Mouse (Mus musculus) stomach, embryonic 15.5 days (tissue): ENCODE measurements at regions not wholly inside any gene's neighbourhood (a gene's known extent, or its start where the extent isn't known, plus 50 kb on each side); places are given as distances from the start of the nearest gene placed in this dataset.

Source experiments
- ATAC-seq: fragments of 200-750 bp; cut with Nextera tagmentation; 2 replicates; pipeline ENCODE4 v1.8.0; 2017; ENCODE audit warnings: low read depth, moderate number of reproducible peaks, moderate TSS enrichment; ENCODE audit not compliant: insufficient read depth, low FRiP score
- H3K27ac ChIP-seq: fragments of 300-500 bp; sonication (generic); 2 replicates; pipeline ENCODE4 v1.5.1; 2015; ENCODE audit warnings: mild to moderate bottlenecking, inconsistent platforms
- H3K27me3 ChIP-seq: fragments of 300-500 bp; sonication (generic); replicated peaks from 2 replicates; pipeline ENCODE4 v1.6.1; 2015; ENCODE audit warnings: inconsistent platforms
- H3K36me3 ChIP-seq: fragments of 300-500 bp; sonication (generic); 2 replicates; pipeline ENCODE4 v1.6.1; 2015; ENCODE audit warnings: inconsistent platforms
- H3K4me1 ChIP-seq: fragments of 300-500 bp; sonication (generic); 2 replicates; pipeline ENCODE4 v1.6.1; 2015; ENCODE audit warnings: inconsistent platforms
- H3K4me2 ChIP-seq: fragments of 300-500 bp; sonication (generic); 2 replicates; pipeline ENCODE4 v1.6.1; 2015; ENCODE audit warnings: mild to moderate bottlenecking, inconsistent platforms
- H3K4me3 ChIP-seq: fragments of 300-500 bp; sonication (generic); replicated peaks from 2 replicates; pipeline ENCODE4 v1.5.1; 2015; ENCODE audit warnings: inconsistent platforms
- H3K9ac ChIP-seq: fragments of 300-500 bp; sonication (generic); 2 replicates; pipeline ENCODE4 v1.6.1; 2015; ENCODE audit warnings: inconsistent platforms
- H3K9me3 ChIP-seq: fragments of 300-500 bp; sonication (generic); 2 replicates; pipeline ENCODE4 v1.6.1; 2016; ENCODE audit warnings: inconsistent platforms
- whole genome bisulfite sequencing: fragments of 180-500 bp; shearing (Covaris S2); methylation state at CpG from one replicate; pipeline ENCODE4 v1.1.7; 2015; 5-methylcytosine and 5-hydroxymethylcytosine counted together

DNA sequence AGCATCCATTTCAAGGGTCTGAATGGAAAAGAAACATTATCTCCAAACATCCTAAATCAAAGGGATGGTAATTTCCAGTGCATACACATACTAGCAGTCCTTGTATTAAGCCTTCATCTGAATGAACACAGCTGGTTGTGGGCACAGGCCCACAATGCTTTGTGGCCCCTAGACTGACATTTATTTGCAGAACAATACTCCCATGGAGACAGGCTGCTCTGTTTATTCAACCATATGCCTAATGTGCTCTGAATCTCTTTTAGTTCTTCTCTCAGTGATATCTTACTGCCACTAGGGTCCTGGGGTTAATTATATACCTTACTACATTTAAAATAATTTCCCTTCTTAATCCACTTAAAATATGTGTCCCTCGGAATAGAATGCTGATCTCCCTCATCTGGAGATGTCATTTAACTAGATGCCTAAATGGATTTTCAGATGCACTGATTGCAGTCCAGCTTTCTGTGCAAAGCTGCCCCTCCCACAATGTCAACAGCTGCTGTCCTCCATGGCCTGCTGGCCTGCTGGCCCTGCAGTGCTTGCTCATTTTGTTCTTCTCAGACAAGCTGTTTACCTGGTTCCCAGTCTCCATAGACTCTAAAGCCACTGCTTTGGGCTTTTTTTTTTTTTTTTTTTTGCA is 254.8 kb upstream of the Plxna2 start:
- 9% methylated on average over 1 of the region's 1 CpGs for WGBS
- Histone ChIP-seq H3K4me3 (no peak overlapping the region), H3K9ac (no peak overlapping the region), H3K4me2 (no peak overlapping the region), H3K27me3 (no peaks in the 10 kb centered on the region), H3K9me3 (no peaks in the 10 kb centered on the region), H3K27ac (no peak overlapping the region), H3K36me3 (no peaks in the 10 kb centered on the region), H3K4me1 (no peaks in the 10 kb centered on the region)
- ATAC-seq: no peak

DNA sequence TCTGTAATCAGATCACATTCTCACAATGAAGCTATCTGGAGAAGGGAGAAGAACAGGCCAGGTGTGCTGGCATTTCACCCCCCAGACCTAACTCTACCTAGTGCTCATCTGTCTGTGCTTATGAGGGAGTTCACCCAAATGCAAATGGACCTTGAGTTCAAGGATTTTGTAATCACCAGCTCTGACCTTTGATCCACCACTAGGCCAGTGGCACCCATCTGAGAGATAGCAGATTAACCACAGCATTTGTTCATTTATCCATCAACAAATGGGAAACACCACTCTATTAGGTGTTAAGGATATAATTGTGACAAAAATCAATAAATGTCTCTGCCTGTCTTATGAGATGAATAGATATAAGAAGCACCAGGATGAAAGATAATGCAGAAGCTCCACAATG is 255.7 kb upstream of the Plxna2 start:
- no peak for ATAC-seq
- Histone ChIP-seq H3K27ac (no peak overlapping the region), H3K9ac (no peak overlapping the region), H3K36me3 (no peaks in the 10 kb centered on the region), H3K4me2 (no peak overlapping the region), H3K4me3 (no peak overlapping the region), H3K4me1 (no peaks in the 10 kb centered on the region), H3K9me3 (no peaks in the 10 kb centered on the region), H3K27me3 (no peaks in the 10 kb centered on the region)

DNA sequence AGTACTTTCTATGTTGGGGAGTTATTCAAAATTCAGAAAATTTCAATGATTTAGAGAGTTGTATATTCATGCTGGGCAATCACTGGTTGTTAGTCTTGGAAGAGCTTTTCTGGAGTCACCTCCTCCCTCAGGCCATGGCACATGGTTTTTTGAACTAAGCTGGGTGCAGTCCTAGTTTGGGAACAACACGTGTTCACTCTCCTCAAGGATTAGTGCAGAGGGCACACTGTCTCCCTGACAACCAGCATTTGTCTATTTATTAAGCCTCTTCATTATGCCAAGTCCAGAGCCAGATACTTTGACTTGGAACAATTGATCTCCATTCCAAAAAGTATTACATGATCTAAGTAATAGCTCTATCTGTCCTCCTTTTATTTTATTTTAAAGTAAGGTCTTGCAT is 256.7 kb upstream of the Plxna2 start:
- H3K4me3 ChIP-seq: no peak overlapping the region
- no peaks in the 10 kb centered on the region for H3K27me3 ChIP-seq
- ATAC-seq: no peak
- 65% methylated on average over 1 of the region's 1 CpGs for WGBS
- no peak overlapping the region for H3K4me2 ChIP-seq
- H3K9ac ChIP-seq: no peak overlapping the region
- H3K27ac ChIP-seq: no peak overlapping the region
- H3K4me1 ChIP-seq: no peaks in the 10 kb centered on the region
- H3K9me3 ChIP-seq: no peaks in the 10 kb centered on the region
- H3K36me3 ChIP-seq: no peaks in the 10 kb centered on the region

DNA sequence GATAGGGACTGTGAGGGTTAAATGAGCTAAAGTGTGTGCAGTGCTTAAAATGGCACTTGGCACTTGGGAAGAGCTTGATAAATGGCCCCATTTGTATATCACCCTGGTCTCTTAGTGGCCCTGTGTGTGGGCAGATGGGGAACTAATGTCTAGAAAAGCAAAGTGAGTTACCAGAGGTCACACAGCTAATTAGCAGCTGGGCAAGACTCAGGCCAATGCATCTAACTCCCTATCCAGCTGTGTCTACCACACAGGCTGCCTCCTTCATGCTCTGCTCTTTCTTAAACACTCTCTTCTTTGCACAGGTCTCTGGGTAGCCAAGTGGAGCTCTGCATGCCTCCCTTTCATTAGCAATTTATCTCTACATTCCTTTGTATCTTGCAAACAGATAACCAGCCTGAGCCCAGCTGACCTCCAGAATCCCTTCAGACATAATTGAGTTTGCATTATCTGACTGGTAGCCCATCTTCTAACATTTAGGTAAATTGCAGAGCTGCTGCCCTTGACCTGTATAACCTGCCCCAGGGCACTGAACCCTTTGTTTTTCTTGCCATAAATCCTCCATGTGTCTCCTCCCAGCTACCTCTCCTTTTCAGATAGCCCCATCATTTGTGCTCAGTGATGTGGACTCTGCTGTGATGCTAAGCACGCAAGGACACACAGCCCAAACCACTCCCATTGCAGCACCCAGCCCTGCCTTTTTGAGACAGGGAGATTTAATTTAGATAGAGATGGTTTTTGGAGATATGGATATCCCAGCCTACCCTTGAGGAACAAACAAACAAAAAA is 263.5 kb upstream of the Plxna2 start:
- H3K4me2 ChIP-seq: no peak overlapping the region
- no peaks in the 10 kb centered on the region for H3K27me3 ChIP-seq
- H3K36me3 ChIP-seq: no peaks in the 10 kb centered on the region
- H3K9ac ChIP-seq: no peak overlapping the region
- 61% methylated on average over 1 of the region's 1 CpGs for WGBS
- no peaks in the 10 kb centered on the region for H3K9me3 ChIP-seq
- H3K4me3 ChIP-seq: no peak overlapping the region
- no peaks in the 10 kb centered on the region for H3K4me1 ChIP-seq
- H3K27ac ChIP-seq: no peak overlapping the region
- no peak for ATAC-seq

DNA sequence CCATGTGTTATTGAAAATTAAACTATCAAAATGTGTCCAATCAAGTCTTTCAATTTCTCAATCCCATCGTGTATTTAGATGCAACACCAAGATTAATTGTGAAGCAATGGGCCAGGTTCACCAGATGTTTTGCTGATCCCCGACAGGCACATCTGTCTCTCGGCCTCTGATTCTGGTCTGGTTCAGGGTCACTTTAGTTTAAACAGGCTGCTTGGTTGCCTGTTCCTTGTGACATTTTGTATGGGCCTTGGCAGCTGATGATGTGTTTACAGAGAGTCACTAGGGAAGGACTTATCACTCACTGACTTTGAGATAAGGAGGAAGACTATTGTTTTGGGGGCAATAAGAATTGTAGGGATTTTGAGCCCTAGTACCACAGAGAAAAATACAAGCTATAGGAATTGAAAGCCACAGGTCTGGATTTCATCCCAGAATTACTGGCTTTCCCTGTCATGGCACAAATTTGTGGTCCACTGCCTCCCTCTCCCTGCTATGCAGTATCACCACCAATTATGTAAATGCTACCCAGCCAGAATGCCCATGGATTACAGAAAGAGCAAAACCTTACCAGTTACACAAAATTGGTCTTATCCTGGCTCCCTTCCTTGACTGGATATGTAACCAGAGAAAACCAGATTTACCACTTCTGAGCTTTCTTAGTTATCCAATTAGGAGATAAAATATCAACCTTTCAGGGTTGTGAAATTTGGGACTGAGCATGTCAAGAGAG is 272.5 kb upstream of the Plxna2 start:
- H3K27me3 ChIP-seq: no peaks in the 10 kb centered on the region
- H3K36me3 ChIP-seq: no peaks in the 10 kb centered on the region
- H3K4me1 ChIP-seq: no peaks in the 10 kb centered on the region
- no peak overlapping the region for H3K4me2 ChIP-seq
- no peaks in the 10 kb centered on the region for H3K9me3 ChIP-seq
- H3K4me3 ChIP-seq: no peak overlapping the region
- no peak overlapping the region for H3K27ac ChIP-seq
- ATAC-seq: no peak
- 28% methylated on average over 3 of the region's 3 CpGs for WGBS
- no peak overlapping the region for H3K9ac ChIP-seq

DNA sequence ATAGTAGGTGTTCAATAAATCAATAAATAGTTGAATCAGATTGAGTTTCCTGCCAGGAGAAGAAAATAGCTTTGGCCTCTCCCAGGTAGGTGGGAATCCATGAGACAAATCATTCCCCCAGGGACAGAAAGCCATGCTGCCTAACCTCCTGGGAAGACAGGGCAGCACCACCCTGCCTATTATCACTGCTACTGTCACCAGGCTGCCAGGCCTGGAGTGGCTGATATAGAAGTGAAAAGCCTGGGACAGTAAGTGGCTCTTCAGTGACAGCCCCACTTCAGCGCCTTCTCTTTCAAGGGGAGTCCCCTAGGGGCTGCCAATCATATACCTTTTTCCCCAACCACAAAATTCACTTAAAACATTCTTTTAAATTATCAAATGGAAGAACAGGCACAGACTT is 275.4 kb upstream of the Plxna2 start:
- H3K4me3 ChIP-seq: no peak overlapping the region
- no peak overlapping the region for H3K27ac ChIP-seq
- no peaks in the 10 kb centered on the region for H3K27me3 ChIP-seq
- H3K9me3 ChIP-seq: no peaks in the 10 kb centered on the region
- 90% methylated on average over 1 of the region's 1 CpGs for WGBS
- H3K36me3 ChIP-seq: no peaks in the 10 kb centered on the region
- no peaks in the 10 kb centered on the region for H3K4me1 ChIP-seq
- H3K4me2 ChIP-seq: no peak overlapping the region
- no peak for ATAC-seq
- no peak overlapping the region for H3K9ac ChIP-seq

DNA sequence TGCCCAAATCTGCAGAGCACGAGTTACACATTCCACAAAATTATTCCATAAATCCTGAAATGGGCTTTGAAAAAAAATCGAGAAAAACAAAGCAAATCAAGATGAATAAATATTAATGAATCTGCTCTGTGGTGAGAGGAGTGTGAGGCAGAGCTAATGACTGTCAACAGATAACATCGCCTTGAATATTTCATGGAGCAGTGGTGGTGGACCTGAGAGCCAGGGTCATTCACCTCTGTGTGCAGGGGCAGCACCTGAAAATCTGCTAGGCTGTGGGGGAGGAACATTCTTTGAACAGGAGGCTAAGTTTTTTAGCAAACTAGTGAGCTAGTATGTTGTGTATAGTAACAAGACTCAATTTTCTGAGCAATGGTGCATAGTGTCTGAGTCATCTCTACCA is 276.3 kb upstream of the Plxna2 start:
- Histone ChIP-seq H3K27ac (no peak overlapping the region), H3K9me3 (no peaks in the 10 kb centered on the region), H3K9ac (no peak overlapping the region), H3K4me3 (no peak overlapping the region), H3K4me1 (no peaks in the 10 kb centered on the region), H3K27me3 (no peaks in the 10 kb centered on the region), H3K36me3 (no peaks in the 10 kb centered on the region), H3K4me2 (no peak overlapping the region)
- no peak for ATAC-seq
- WGBS: 41% methylated on average over 3 of the region's 3 CpGs

DNA sequence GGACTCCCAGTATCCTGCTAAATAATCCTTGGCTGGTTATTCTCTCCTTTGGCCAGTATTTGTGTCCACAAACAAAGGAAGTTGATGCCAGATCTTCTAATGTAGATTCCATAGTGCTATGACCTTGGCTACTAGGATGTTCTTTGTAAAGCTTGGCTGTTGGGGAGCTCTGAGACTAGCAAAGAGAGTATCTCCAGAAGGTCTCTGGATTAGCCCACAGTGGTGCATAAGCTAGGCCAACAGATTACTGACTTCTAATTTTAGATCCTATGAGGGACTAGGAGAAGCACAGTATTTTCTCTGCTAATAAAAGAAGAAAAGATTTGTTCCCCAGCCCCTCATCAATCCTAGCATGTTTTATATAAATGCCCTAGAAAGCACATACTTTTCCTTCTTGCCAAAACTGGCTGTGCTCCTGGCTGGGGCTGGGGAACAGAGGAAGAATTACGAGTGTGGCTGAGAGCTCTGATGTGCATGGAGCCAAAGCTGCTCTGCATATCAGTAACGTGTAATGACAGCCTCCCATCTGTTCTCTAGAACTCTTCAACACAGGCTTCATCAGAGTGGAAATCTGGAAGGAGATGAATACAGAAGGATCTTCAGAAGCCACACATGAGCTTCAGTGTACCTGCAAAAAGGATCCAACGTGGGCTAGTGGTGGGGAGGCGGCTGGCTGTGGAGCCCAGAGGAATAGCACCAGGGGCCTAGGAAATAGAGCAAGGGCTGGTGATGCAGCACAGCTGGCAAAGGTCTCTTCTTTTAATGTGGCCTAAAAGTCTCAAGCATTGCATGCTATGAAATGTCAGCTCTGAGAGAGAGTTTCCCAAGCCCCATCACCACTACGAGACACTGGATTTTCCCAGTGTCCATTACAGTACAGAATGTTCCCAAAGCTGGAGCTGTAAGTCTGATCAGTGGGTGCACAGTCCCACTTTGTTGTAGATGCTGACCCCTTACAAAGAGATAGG is 283.0 kb upstream of the Plxna2 start:
- H3K9ac ChIP-seq: no peak overlapping the region
- ATAC-seq: no peak
- no peaks in the 10 kb centered on the region for H3K36me3 ChIP-seq
- peak overlapping the region; percentile 57; the same call in 1 of the 2 replicates for H3K27ac ChIP-seq
- no peaks in the 10 kb centered on the region for H3K27me3 ChIP-seq
- 58% methylated on average over 5 of the region's 5 CpGs for WGBS
- no peak overlapping the region for H3K4me3 ChIP-seq
- no peak overlapping the region for H3K4me2 ChIP-seq
- no peaks in the 10 kb centered on the region for H3K9me3 ChIP-seq
- H3K4me1 ChIP-seq: no peaks in the 10 kb centered on the region

DNA sequence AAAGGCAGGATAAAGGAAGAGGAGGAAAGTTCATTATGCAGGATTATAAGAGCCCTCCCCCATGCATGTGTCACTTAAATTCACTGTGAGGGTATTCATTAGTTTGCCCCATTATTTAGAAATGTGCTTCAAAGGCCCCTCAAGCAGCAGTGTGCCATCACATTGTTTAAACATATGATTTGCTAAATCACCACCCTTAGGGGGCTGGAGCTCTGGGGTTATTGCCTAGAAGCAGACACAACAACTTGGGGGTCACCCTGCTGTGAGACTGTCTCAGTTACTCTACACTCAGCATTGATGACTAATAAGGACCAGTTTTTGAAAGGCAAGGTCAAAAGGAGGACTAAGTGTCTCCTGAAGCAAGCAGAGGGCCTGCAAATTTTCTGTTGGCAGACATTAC is 285.4 kb upstream of the Plxna2 start:
- H3K9ac ChIP-seq: no peak overlapping the region
- H3K36me3 ChIP-seq: no peaks in the 10 kb centered on the region
- no peak overlapping the region for H3K4me3 ChIP-seq
- ATAC-seq: no peak
- no peak overlapping the region for H3K27ac ChIP-seq
- no peaks in the 10 kb centered on the region for H3K27me3 ChIP-seq
- no peaks in the 10 kb centered on the region for H3K4me1 ChIP-seq
- no peak overlapping the region for H3K4me2 ChIP-seq
- no peaks in the 10 kb centered on the region for H3K9me3 ChIP-seq

DNA sequence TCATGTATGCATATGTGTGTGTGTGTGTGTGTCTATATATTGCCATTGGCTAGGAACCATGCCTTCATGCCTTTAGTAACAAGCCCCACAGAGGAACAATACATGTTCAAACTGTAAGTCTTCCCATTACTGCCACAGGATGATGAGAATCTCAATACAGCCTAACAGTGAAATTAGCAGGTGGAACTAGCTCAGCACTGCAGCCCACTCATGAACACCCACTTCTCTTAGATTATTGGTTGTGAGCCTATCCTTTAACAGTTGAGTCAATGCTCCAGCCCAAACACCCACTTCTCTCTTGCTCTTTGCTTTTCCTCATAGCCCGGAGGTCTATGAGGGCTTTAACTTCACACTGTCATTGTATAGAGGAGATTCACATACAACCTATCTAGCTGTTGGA is 287.5 kb upstream of the Plxna2 start:
- no peaks in the 10 kb centered on the region for H3K36me3 ChIP-seq
- WGBS: 89% methylated on average over 1 of the region's 1 CpGs
- H3K4me2 ChIP-seq: no peak overlapping the region
- H3K9ac ChIP-seq: no peak overlapping the region
- no peaks in the 10 kb centered on the region for H3K4me1 ChIP-seq
- no peaks in the 10 kb centered on the region for H3K27me3 ChIP-seq
- H3K9me3 ChIP-seq: no peaks in the 10 kb centered on the region
- no peak for ATAC-seq
- no peak overlapping the region for H3K4me3 ChIP-seq
- no peak overlapping the region for H3K27ac ChIP-seq

DNA sequence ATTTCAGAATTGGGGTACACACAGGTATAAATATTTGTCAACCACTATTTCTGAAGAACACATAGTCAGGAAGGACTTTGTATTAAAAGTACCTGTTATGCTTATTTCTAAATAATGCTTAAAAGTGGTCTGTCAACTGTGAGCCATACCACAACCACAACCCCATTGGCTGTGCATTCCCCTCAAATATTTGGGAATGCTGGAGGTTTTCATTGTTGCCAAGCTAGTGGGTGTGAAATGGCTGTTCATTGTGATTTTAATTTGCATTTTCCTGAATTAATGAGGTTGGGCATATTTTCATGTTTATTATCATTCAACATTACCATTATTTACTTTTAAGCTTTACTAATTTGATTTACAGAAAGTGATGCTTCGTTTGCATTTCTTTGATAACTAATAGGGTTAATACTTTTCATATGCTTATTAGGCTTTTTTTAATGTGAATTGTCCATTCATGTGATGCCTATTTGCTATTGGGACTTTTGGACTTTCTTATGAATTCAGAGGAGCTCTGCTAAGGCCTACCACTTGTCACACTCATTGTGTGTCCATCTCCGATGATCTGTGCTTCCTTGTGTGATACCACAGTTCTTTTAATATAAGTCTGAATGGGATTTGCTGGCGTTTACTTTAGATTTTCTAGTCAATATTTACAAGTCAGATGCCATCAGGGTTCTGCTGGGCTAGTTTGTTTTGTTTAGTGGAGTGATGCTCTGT is 297.5 kb upstream of the Plxna2 start:
- H3K9me3 ChIP-seq: no peaks in the 10 kb centered on the region

More for the DNA sequence above, 297.5 kb upstream of the Plxna2 start:
- H3K9ac ChIP-seq: no peak overlapping the region
- no peaks in the 10 kb centered on the region for H3K27me3 ChIP-seq
- no peak overlapping the region for H3K4me2 ChIP-seq
- no peak for ATAC-seq
- no peaks in the 10 kb centered on the region for H3K4me1 ChIP-seq
- WGBS: 59% methylated on average over 3 of the region's 3 CpGs
- H3K27ac ChIP-seq: no peak overlapping the region
- no peaks in the 10 kb centered on the region for H3K36me3 ChIP-seq
- H3K4me3 ChIP-seq: no peak overlapping the region
